Mouse (Mus musculus) 3134 (cell line): ENCODE measurements around the gene Tango2.

Experiments
- DNase-seq: peaks from one replicate; pipeline ENCODE4 v3.0.0-alpha.2; 2011; ENCODE audit warnings: low spot score; ENCODE audit not compliant: insufficient read length; ENCODE audit errors: extremely low read depth

Gene Tango2

DNA sequence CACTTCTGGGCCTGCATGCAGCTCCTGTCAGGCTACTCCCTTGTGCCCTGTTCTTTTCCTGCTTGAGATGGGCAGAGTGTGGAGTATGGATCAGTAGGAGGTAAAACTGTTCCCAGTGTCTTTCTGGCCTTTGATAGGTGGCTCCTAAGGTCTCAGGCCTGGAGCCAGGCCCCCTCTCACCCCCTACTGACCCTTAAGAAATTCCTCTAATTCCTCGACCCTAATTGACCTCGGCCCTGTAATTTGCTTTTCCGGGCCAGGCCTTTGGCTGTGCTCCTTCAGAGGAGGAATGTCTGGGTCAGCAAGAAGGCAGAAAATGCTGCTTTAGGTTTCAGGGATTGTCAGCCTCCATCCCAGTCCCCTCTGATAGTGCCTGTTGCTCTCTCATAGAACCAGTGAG lies 35.9 kb upstream of the Tango2 start:
- no peak for DNase-seq

DNA sequence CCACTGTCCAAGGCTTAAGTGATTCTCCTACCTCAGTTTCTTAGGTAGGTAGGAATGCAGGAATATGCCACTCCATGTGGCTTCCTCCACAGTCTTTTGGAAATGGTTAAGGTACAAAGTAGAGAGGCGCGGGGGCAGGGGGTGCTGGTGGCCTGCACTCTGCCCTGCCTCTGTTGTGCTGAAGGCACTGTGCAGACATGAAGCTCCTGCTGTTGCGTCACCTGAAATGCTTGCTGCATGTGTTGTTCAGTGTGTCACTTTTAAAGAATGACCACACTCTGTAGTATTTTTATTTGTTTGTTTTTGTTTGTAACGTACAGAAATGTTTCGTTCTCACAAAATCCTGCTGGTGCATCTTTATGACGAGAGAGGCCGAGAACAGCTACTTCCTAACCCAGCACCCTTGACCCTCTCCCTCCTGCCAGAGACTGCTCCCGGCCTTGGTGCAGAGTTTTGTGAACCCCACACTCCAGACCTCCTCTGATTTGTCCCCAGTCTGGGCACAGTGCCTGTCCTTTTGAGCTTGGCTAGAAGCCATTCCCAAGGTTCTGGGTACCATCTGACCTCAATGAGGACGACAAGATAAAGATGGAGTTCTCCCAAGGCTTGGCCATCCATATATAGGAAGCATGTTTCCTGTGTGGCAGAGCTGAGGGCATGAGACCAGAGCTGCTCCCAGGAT lies 35.3 kb upstream of the Tango2 start:
- DNase-seq, result peak; percentile 64

DNA sequence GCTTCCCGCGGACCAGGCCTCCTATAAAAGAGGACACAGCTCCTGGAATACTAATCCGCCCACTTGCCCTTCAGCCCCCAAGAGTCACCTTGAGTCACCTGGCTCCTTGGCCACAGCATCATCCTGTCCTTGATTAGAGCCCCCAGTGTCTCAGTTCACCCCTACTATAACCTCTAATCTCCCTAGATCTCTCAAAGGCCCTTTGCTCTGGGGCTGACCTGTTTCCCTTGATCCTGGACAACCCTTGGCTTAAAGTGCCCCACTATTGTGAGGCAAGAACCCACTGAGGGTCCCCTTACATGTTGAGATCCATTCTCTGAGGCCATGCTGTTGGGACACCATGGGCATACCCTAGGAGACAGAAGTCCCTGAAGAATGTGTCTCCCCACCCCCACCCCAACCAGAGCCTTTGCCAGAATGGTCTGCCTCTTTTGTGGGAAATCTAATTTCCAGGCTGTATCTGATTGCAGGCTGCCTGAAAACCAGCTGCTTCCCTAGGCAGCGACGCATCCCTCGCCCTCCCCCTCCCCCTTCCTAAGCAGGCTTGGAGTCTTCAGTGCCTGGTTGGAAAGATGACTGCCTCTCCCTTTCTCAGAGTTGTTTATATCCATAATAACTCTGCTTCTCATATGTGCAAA lies 33.8 kb upstream of the Tango2 start:
- no peak for DNase-seq

DNA sequence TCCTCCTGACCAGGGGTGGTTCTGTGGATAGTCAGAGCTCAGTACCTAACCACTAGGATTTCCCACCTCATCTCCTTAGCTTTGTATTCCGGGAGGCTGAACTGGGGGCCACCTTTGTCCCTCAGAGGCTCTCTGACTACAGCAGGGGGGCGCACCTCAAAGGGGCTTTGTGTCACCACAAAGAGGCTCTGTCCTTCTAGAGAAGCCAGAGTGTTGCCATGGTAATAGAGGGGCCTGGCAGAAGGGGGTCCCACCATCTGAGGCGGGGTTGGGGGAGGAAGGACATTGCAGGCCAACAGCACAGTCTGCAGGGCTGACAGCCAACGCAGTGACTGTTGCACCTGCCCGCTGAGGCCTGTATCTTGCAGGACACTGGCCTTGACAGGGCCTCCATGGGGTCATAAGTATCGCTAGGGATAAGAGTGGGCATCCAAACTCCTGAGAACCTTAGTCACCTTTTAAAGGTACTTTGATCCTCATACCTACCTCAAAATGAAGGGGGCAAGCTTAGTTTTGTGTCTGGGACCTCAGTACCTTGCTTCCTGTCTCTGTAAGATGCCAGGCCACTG lies 32.7 kb upstream of the Tango2 start:
- no peak for DNase-seq

DNA sequence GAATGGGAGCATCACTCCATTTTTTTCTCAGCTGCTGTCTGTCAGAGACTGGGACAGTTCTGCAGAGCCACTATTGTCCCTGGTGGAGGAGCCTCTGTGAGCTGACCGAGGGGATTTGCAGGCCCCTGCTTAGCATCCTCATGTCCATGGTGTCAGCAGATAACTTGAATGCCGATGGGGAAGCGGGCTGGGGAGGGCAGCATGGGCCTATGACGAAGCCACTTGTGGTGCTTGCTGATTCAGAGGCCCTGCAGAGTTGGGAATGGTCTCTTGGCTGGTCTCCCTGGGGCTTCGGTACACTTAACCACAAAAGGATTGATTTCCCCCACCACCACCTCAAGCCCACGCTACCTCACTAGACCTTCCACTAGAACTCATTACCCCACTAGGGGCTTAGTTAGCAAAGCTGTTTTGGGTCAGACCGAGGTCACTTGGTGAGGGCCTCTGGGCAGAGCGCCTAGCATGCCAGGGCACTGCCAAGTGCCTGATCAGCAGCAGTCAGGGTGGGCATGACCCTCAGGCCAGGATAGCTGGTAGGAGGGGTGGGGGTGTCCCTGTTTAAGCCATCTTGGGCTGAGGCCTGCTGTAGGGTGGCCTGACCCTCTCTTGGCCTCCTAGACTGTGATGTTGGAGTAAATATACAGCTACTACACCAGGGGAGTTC lies 31.6 kb upstream of the Tango2 start:
- no peak for DNase-seq

DNA sequence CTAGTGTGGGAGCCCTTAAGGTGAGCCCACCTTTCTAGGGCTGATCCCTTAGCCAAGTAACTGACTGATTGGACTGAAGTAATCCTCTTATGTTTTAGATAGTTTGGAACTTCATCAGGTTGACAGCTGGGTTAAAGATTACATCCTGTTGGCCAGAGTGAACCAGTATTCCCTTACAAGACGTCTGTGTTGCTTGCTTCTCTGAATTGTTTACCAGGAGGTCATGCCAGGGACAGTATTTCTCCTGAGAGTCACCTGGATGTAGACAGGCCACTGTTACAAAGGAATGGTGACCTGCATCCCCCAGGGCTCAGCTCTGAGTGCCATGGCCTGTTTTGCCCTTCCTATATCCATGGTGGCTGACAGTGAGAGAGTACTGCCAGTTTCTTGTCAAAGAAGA lies 30.6 kb upstream of the Tango2 start:
- DNase-seq, result no peak

DNA sequence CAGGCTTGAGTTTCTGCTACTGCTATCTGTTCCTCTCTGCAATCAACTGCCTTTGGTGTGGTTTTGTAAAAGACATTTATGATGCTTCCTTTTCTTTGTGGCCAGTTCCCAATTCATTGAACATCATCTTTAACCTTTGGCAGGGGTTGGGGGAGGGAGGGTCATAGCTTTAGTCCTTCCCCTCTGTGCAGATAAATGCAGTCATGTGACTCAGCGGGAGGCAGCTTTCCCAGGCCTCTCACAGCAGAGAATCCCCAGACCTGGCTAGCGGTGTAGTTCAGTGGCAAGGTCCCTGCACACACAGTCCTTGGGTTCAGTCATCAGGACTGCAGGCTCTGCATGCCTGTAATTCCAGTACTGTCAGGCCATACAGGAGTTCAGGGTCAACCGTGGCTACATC lies 29.3 kb upstream of the Tango2 start:
- DNase-seq, result no peak

DNA sequence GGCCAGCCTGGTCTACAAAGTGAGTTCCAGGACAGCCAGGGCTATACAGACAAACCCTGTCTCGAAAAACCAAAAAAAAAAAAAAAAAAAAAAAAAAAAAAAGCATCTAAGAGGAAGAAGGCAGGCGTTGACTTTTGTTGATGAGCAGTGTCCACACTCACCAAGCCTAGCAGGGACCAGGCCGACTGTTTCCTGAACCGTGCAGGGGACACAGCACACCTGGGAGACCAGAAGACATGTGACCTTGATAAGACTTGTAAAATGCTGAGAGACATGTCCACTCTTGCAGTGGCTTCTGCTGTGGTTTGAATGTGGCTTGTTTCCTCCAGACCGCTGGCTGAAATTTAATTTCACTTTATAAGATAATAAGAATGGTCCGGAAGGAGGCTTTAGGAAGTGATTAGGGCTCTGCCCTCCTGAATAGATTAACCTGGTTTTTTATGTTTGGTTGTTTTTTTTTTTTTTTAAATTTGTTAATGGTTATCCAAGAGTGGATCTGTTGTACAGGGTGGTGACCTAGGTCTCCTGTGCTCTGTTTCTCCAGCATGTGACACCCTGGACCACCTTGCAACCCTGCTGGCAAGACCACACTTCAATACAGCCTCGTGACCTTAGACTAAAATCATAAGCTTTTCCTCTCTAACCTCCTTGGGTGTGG lies 28.5 kb upstream of the Tango2 start:
- DNase-seq, result no peak

DNA sequence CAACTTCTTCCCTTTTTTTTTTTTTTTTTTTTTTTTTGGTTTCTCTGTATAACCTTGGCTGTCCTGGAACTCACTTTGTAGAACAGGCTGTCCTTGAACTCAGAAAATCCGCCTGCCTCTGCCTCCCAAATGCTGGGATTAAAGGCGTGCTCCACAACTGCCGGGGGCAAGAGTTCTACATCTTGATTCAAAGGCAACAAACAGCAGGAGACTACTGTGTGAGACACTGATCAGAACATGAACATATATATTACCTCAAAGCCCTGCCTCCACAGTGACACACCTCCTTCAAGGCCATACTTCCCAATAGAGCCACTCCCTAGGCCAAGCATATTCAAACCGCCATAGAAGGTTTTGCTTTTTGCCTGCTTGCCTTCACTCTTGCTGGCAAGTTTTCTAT lies 25.7 kb upstream of the Tango2 start:
- no peak for DNase-seq

DNA sequence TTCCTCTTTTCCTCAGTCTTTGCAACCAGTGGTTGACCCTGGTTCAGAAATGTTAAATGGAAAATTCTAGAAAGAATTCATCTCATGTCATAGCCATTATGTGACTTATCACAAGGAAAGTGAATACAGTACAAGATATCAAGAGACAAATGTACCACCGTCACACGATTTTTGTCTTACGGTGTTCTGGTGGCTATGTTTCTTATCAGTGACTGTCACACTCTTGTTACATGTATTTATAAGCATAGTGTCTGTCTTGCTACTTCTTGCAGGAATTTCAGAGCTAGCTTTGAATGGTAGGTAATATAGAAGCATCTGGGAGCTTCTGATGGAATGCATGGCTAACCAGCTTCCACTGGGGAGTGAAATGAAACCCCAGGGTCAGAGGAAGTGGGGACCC lies 22.3 kb upstream of the Tango2 start:
- DNase-seq, result no peak

DNA sequence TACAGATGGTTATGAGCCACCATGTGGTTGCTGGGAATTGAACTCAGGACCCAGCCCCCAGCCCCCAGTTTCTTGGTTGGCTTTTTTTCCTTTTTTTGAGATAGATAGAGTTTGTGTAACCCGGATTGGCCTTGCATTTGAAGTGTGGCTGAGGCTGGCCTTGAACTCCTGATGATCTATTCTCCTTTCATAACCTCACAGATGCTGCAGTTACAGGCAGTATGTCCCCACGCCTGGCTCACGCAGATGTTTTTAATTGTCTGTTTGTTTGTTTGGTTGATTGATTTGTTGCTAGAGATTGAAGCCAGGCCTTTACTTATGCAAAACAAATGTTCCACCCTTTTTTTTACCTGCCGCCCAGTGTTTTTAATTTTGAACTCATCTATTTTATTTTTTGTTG lies 18.9 kb upstream of the Tango2 start:
- no peak for DNase-seq

DNA sequence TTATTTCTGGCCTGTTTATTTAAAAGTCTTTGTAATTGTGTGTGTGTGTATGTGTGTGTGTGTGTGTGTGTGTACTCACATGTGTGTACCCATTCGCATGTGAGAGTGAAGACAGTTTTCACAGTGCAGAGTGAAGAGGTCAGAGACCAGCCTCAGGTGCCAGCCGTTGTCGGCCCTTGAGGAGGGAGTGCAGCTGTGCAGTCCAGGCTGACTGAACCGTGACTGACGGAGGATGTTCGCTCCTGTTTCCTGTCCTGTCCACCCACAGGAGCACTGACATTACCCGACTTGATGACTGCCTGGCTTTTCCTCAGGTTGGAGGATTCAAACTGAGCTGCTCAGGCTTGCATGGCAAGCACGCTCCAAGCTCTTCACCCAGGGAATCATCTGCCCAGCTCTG lies 15.0 kb upstream of the Tango2 start:
- no peak for DNase-seq

DNA sequence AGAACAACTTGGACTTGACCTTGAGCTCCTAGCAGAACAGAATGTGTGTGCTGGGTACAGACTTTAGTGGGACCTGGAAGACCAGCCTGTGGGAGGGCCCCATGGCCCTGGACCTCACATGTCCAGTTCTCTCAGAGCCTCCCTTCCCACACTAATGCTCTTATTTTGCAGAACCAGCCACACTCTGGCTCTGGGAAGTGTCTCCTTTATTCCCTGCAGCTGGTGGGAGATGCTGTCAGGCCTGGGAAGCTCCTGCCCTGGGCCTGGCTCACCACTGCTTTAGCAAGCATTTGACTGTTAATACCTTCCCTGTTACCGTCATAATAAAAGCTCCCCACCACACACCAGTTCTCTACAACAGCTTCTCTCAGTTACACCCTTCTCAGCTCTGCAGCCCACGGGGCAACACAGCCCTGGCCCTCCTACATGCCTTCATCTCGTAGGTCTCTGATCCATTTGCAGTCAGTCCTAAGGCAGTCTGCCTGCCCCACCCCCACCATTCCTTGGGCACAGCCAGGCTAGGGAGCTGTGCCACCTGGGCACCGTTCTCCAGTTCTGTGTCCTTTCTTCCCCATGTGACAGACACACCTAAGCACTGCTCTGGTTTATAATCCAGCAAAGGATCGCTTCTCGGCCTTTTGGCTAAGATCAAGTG lies 12.4 kb upstream of the Tango2 start:
- DNase-seq, result no peak

DNA sequence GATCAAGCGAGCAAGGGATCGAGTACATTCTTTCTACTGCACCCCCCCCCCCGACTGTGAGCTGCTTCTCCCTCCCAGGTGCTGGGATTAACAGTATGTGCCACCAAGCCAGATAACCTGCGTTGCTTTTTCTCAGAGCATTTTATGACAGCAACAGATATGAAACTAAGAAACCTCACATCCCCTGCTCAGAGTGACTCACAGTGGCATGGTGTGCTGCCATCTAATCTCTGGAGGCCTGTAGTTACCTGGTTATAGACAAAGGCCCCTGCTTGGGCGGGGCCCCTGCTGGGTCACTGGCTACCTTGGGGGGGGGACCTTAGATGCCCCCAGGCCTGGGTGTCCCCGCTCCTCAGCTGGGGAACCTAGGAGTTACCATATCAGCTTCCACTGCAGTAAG lies 10.1 kb upstream of the Tango2 start:
- DNase-seq, result no peak

DNA sequence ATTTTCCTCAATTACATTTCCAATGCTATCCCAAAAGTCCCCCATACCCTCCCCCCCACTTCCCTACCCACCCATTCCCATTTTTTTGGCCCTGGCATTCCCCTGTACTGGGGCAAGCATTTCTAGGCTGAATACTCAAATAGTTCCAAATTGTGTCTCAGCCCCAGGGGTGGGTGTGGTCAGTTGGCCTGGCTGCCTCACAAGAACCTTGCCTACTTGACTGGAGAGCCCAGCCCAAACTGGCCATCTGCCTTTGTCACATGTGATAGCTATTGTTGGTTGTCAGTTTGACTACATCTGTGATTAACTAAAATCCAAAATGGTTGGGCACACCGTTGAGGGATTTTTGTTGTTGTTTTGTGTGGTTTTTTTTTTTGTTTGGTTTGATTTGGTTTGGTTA lies 9.1 kb upstream of the Tango2 start:
- DNase-seq, result no peak

DNA sequence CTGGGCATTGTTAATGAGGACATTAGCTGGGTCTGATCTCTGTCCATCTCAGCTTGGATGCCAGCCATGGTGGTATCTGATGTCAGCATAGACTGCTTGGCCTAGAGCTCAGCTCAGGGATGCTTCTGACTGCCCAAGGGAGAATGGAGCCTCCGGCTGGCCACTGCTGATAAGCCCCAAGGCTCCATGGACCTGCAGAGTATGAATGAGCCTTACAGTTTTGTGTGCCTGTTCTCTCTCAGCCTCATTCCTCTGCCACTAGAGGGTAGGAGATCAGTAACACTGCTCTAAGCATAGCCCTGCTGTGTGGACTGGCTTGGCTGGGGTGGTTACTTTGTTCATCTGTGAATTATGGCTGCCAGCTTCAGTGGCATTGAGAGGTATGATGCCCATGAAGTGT lies 5.2 kb upstream of the Tango2 start:
- DNase-seq, result no peak

DNA sequence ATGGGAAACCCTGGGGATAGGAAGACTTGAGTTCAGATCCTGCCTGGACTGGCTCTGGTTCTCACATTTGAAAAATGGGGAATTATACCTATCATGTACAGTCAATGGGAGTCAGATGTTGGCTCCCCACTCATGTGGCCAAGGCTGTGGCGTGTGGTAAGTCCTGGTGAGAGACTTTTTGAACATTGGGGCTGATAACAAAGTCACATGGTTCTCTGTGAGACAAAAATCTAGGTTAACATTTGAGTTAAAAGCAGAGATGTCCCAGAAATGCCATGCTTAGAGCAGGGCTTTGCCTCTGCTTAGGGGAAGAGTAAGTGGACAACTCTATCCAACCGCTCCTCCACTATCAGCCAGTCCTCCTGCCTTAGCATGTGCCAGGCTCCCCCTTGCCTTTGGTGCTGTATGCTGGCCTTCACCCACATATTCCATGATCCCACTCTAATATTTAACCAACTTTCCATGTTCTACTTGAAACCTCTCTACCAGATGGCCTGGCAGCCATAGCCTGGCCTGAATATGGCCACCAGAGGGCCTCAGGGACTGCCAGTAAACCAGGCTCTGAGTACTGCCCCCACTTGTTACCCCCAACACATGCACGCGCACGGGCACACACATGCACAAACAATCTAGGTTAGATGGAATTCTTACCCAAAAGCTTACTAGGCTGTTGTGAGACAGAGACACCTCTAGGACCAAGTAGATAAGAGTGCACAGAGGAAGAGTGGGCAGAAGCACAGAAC lies 3.6 kb upstream of the Tango2 start:
- DNase-seq, result no peak

DNA sequence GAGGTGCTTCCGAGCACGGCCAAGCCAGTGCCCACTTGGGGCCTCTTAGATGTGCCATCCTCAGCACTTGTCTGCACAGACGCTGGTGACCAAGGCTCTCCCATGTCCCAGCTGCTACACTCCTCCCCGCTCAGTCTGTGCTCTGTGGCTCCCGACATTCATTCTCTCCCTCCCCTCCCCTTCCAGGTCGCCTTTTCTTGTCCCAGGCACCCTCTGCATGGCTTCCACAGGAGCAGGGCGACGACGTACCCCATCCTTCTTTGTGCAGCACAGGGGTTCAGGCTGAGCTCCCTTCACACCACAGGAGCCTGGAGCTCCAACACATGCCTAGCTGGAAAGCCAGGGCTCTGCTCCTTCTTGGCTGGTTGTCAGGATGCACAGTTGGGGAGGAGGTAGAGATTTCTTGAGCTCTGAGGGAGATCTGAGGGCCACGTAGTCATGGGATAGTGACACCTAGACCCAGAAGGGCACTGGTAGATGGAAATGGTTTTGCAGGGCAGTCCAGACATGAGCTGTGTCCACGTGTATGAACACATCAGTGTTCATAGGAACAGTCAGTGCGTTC lies 1.9 kb upstream of the Tango2 start:
- DNase-seq, result no peak

DNA sequence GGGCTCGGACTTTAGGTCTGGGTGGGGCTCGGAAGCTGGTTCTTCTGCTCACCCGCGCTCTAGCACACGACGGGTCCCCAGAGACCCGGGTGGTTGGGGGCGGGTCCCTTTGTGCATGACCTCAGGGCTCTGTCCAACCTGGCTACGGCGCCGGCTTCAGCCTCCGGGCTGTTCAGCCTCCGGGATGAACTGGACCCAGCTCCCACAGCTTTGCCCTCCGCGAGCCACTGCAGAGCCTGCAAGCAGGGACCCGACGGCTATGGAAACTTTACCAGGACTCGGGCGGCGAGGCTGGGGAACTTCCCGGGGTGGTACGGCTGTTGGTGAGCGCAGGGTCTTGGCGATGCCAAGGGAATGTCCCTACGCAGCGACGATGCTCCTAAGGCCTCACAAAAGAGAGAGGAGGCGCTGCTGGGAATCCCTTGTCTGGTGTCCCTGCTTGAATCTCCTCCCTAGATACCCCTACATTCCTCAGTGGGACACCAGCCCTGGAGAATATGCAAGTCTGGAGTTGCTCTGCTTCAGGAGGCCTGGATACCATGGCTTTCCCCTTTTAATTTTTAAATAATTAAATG lies 785 bp upstream of the Tango2 start:
- peak; percentile 69 for DNase-seq

DNA sequence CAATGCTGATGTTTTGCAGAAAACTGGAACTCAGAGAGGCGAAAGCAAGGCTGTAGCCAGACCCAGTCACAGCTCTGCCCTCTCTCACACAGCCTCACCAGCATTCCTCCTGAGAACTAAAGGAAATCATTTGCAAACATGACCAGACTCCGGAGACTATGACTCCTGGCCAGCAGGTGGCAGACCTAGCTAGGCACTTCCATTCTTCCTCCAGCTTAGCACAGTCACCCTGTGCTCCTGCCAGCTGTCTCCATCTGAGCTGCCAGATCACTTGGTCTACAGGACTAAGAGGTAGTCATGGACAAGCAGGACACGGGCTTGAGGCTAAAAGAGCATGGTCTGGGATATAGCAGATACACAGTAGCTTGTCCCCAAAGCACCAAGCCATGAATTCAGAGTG lies 2.7 kb downstream of the Tango2 start:
- DNase-seq, result peak; percentile 72
